Mouse (Mus musculus) heart, adult 2 months (tissue): ENCODE measurements around the gene Lpcat2.

Source experiments
- CTCF ChIP-seq: fragments of 200-600 bp; IDR thresholded peaks from 2 replicates; pipeline ENCODE4 v1.8.1; 2022; ENCODE audit warnings: antibody characterized with exemption, mild to moderate bottlenecking, moderate library complexity
- EP300 ChIP-seq: fragments of 200-500 bp; IDR thresholded peaks from 2 replicates; pipeline ENCODE4 v1.6.1; 2011; ENCODE audit warnings: low read depth, low read length, control low read depth; ENCODE audit not compliant: insufficient read depth
- POLR2A ChIP-seq: fragments of 200-500 bp; IDR thresholded peaks from 2 replicates; pipeline ENCODE4 v1.6.1; 2011; ENCODE audit warnings: mild to moderate bottlenecking, low read depth, low read length, control low read depth; ENCODE audit not compliant: insufficient read depth

DNA sequence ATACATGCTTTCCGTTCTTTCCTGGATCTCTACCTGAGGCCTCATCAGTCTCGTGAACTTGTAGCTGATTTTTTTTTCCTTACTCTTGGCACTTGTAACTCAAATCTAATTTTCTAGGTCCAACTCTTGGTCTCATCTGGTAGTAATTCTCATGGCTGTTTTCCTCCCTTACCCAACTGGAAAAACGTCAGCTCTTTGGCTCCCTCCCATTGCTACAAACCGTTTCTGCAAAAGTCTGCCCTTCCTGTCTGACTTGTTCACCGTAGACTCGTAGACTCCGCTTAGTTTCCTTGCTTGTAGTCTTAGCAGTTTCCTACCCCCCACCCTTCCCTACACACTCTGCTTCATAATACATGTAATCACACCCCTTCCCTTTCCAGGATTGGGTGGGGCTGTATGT is 58.3 kb downstream of the Lpcat2 start:
- TF ChIP-seq CTCF, result no peak
- no peak for TF ChIP-seq POLR2A
- no peak for TF ChIP-seq EP300
